Mouse (Mus musculus): ENCODE measurements at regions not wholly inside any gene's neighbourhood (a gene's known extent, or its start where the extent isn't known, plus 50 kb on each side); places are given as distances from the start of the nearest gene placed in this dataset.

DNA sequence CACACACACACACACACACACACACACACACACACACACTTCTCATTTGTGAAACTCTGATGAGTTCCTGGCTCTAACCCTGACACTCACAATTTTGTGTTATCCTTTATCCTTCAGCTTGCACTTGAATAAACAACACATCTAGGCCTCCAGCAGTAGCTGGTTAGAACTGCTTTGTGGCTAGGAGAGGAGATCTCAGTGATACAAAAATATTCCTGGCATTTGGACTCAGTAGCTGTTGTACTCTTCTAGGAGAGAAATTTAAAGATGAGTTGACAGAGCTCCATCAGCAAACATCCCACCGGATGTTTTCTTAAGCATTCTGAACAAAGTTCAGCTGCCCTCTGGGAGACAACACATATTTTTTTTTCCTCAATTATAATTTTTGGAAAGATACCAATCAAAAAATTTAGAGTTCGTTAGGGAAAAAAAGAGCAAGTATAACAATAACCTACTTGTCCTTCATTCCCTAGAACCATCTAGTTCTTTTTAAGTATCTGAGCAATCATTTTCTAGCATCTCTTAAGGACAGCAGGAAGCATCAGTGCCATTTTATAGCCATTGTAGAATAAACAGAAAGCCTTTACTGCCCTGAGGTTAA, 2118.7 kb downstream of the 9330182O14Rik start:
- no peaks in the 10 kb centered on the region for H3K4me1 ChIP-seq

GRCm38 (mm10) chr15:42256343-42256742, 2122.2 kb downstream of the 9330182O14Rik start:
- Histone ChIP-seq H3K27me3 (no peaks in the 10 kb centered on the region), H3K4me2 (no peak overlapping the region), H3K9me3 (no peaks in the 10 kb centered on the region), H3K9ac (no peak overlapping the region), H3K4me1 (no peaks in the 10 kb centered on the region), H3K36me3 (replicated peaks) (no peaks in the 10 kb centered on the region), H3K27ac (no peak overlapping the region), H3K4me3 (replicated peaks) (no peak overlapping the region)
- ATAC-seq (ENCODE audit: low FRiP score): no peak
- 84% methylated on average over 2 of the region's 2 CpGs for WGBS

More for the DNA sequence above, 2118.7 kb downstream of the 9330182O14Rik start:
- WGBS: 81% methylated on average over 2 of the region's 2 CpGs
- H3K9ac ChIP-seq: no peak overlapping the region
- H3K4me2 ChIP-seq: no peak overlapping the region
- H3K36me3 ChIP-seq (replicated peaks): no peaks in the 10 kb centered on the region
- no peaks in the 10 kb centered on the region for H3K27me3 ChIP-seq
- H3K9me3 ChIP-seq: no peaks in the 10 kb centered on the region
- ATAC-seq (ENCODE audit: low FRiP score): no peak
- no peak overlapping the region for H3K4me3 ChIP-seq (replicated peaks)
- no peak overlapping the region for H3K27ac ChIP-seq

GRCm38 (mm10) chr15:42275117-42275516, 2141.0 kb downstream of the 9330182O14Rik start:
- Histone ChIP-seq H3K36me3 (replicated peaks) (no peaks in the 10 kb centered on the region), H3K4me2 (no peak overlapping the region), H3K27ac (no peak overlapping the region), H3K4me1 (no peaks in the 10 kb centered on the region), H3K4me3 (replicated peaks) (no peak overlapping the region), H3K27me3 (no peaks in the 10 kb centered on the region), H3K9ac (no peak overlapping the region), H3K9me3 (no peaks in the 10 kb centered on the region)
- 68% methylated on average over 1 of the region's 1 CpGs for WGBS
- ATAC-seq (ENCODE audit: low FRiP score): no peak

DNA sequence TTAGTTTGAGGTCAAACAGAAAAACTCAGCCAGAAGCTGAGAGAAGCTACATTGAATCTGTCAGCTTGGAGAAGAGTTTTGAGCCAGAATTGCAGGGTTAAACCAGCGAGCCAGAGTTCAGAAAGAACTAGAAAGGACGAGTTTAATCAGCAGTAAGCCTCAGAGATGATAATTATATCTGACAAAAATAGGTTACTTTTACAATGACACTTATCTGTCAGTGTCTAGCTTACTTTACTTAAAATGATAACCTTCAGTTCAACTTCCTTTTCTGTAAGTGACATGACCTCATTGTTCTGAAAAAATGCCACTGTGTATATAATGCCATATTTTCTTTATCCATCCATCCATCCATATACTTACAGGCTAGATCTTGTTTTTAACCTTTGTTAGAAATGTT, 2143.1 kb downstream of the 9330182O14Rik start:
- Histone ChIP-seq H3K9ac (no peak overlapping the region), H3K4me3 (replicated peaks) (no peak overlapping the region), H3K27me3 (no peaks in the 10 kb centered on the region), H3K36me3 (replicated peaks) (no peaks in the 10 kb centered on the region), H3K9me3 (no peaks in the 10 kb centered on the region), H3K27ac (no peak overlapping the region), H3K4me2 (no peak overlapping the region), H3K4me1 (no peaks in the 10 kb centered on the region)
- ATAC-seq (ENCODE audit: low FRiP score): no peak
- 78% methylated on average over 2 of the region's 2 CpGs for WGBS

DNA sequence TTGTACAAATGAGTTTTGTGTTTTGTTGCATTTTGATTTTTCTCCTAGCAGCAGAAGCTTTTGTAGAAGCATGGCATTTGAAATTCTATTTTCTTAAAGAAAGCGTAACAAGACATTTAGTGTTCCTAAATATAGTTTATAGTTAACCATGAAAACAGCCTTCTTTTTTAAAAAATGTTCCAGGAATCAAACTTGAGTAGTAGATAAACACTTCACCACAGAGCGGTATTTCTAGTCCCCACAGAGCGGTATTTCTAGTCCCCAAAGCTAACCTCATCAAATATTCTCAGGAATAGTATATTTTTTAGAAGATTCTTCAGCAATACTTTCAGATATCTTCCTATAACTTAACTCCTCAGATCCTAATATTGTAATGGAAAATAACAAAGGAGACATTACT, 2146.6 kb downstream of the 9330182O14Rik start:
- ATAC-seq (ENCODE audit: low FRiP score): no peak
- Histone ChIP-seq H3K27ac (no peak overlapping the region), H3K36me3 (replicated peaks) (no peaks in the 10 kb centered on the region), H3K27me3 (no peaks in the 10 kb centered on the region), H3K4me1 (no peaks in the 10 kb centered on the region), H3K9me3 (no peaks in the 10 kb centered on the region), H3K9ac (no peak overlapping the region), H3K4me2 (no peak overlapping the region), H3K4me3 (replicated peaks) (no peak overlapping the region)
- WGBS: 95% methylated on average over 3 of the region's 3 CpGs

GRCm38 (mm10) chr15:42296406-42296805, 2162.2 kb downstream of the 9330182O14Rik start:
- H3K9ac ChIP-seq: no peak overlapping the region
- H3K27me3 ChIP-seq: no peaks in the 10 kb centered on the region
- no peak overlapping the region for H3K4me3 ChIP-seq (replicated peaks)
- H3K4me2 ChIP-seq: no peak overlapping the region
- no peaks in the 10 kb centered on the region for H3K36me3 ChIP-seq (replicated peaks)
- H3K4me1 ChIP-seq: no peaks in the 10 kb centered on the region
- no peak overlapping the region for H3K27ac ChIP-seq
- no peaks in the 10 kb centered on the region for H3K9me3 ChIP-seq
- no peak for ATAC-seq (ENCODE audit: low FRiP score)
- WGBS: 82% methylated on average over 4 of the region's 4 CpGs

DNA sequence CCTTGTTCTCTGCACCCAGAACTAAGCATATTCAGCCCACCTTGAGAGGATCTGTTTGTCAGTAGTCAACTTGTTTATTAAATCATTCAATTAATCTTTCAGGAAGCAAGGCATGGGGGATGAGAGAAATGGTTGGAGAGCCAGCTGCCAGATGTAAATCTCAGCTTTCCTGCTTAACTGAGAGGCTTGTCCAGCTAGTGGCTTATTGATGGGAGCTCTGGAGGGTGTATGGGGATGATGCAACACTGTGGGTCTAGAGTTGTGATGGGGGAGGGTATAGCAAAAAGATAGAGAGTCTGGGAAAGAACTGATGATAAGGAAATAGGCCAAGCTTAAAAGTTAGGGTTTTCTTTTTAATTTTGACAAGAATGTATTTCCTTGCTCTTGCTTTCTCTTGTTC, 2163.3 kb downstream of the 9330182O14Rik start:
- ATAC-seq (ENCODE audit: low FRiP score): no peak
- Histone ChIP-seq H3K4me2 (no peak overlapping the region), H3K27me3 (no peaks in the 10 kb centered on the region), H3K9ac (no peak overlapping the region), H3K36me3 (replicated peaks) (no peaks in the 10 kb centered on the region), H3K9me3 (no peaks in the 10 kb centered on the region), H3K27ac (no peak overlapping the region), H3K4me1 (no peaks in the 10 kb centered on the region), H3K4me3 (replicated peaks) (no peak overlapping the region)

DNA sequence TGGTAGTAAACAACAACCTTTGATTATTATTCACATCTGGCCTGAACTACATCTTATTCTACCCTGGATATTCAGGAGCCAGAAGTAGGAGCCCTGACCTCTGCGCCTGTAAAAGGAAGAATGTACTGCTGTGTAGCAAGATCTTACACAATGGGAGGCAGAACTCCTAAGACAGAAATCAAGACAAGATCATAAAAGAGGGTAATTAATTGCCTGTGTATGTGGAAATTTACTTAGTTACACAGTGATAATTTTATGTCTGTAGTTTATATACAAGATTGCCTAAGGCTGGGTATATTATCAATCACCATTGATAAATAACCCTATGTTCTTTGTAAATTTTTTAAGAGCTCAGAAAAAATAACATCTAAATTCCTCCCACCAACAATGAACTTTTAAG, 2167.8 kb downstream of the 9330182O14Rik start:
- Histone ChIP-seq H3K4me1 (no peaks in the 10 kb centered on the region), H3K9me3 (no peaks in the 10 kb centered on the region), H3K4me2 (no peak overlapping the region), H3K36me3 (replicated peaks) (no peaks in the 10 kb centered on the region), H3K27ac (no peak overlapping the region), H3K9ac (no peak overlapping the region), H3K4me3 (replicated peaks) (no peak overlapping the region), H3K27me3 (no peaks in the 10 kb centered on the region)
- no peak for ATAC-seq (ENCODE audit: low FRiP score)
- 89% methylated on average over 1 of the region's 1 CpGs for WGBS

DNA sequence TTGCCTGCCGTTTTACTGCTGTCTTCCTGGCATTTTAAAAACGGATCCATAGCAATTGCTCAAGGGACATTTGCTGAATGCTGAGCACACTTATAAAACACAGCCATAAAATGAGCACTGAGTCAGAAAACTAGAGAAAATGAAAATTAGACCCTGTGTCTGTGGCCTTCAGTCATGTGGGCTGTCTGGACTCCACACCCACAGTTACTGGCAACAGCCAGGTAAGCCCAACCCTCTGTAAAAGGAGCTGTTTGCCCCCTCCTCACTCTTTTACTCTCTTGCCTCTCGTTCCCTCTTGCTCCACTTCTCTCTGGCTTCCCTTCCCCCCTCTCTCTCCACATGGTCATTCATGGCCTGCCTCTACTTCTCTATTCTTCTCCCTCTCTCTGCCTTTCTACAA, 2169.9 kb downstream of the 9330182O14Rik start:
- Histone ChIP-seq H3K4me2 (no peak overlapping the region), H3K4me1 (no peaks in the 10 kb centered on the region), H3K27ac (no peak overlapping the region), H3K36me3 (replicated peaks) (no peaks in the 10 kb centered on the region), H3K9me3 (no peaks in the 10 kb centered on the region), H3K27me3 (no peaks in the 10 kb centered on the region), H3K4me3 (replicated peaks) (no peak overlapping the region), H3K9ac (no peak overlapping the region)
- 76% methylated on average over 3 of the region's 3 CpGs for WGBS
- ATAC-seq (ENCODE audit: low FRiP score): no peak

DNA sequence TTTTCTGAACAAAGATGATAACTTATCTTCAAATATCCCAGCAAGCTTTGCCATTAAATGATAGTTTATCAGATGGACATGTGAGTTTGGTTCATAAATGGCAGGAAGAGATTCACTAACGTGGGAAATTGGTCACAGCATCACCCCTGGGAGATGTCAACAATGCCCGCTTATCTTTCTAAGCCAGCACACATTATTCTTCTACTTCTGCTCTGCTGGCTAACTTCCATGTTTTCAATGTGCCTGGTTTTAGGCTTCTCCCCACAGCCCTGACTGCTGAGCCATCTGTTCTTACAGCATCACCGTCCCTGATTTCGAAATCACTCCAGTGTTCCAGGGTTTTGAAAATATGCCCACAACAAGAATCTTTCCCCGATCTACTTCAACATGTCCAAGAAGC, 2175.4 kb downstream of the 9330182O14Rik start:
- WGBS: 77% methylated on average over 5 of the region's 5 CpGs
- Histone ChIP-seq H3K27me3 (no peaks in the 10 kb centered on the region), H3K9ac (no peak overlapping the region), H3K36me3 (replicated peaks) (no peaks in the 10 kb centered on the region), H3K27ac (no peak overlapping the region), H3K4me2 (no peak overlapping the region), H3K9me3 (no peaks in the 10 kb centered on the region), H3K4me1 (no peaks in the 10 kb centered on the region), H3K4me3 (replicated peaks) (no peak overlapping the region)
- ATAC-seq (ENCODE audit: low FRiP score): no peak

DNA sequence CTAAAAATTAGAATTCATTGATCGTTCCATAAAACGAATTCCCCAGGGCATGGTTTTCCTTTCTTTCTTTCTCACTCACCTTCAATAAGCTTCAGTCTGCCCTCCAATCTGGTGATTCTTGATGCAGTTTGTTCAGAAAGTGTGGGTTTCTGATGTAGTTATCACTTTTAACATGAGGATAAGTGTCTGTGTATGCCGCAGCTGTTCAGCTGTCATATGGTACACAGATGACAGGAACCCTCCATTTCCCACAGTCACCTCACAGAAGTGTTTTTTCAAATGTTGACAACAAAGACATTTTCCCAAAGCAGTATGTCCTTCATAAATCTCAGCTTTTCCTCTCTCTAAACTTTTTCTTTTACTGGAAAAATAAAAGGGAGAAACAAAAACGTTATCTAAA, 2177.0 kb downstream of the 9330182O14Rik start:
- WGBS: 82% methylated on average over 4 of the region's 4 CpGs
- Histone ChIP-seq H3K4me2 (no peak overlapping the region), H3K4me3 (replicated peaks) (no peak overlapping the region), H3K27me3 (no peaks in the 10 kb centered on the region), H3K9ac (no peak overlapping the region), H3K36me3 (replicated peaks) (no peaks in the 10 kb centered on the region), H3K9me3 (no peaks in the 10 kb centered on the region), H3K27ac (no peak overlapping the region), H3K4me1 (no peaks in the 10 kb centered on the region)
- ATAC-seq (ENCODE audit: low FRiP score): no peak

DNA sequence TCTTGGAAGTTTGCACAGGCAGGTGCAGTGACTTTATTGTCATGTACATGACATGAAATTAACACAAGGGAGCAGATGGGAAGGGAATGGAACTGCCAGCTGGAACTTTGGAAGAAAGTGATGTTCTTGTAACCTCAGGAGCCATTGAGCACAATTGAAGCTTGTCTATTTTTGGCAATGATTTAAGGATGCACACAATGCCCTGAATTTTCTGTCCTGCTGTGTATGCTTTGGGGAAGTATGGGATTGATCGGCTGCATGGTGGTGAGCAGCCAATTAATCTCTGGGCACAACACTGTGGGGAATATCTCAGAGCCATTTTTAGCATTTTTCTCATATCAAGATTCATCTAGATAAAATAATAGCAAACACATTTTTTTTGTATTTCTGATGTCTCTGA, 2186.2 kb downstream of the 9330182O14Rik start:
- Histone ChIP-seq H3K4me2 (no peak overlapping the region), H3K9ac (no peak overlapping the region), H3K9me3 (no peaks in the 10 kb centered on the region), H3K27ac (no peak overlapping the region), H3K4me3 (replicated peaks) (no peak overlapping the region), H3K4me1 (peaks cover 3% of the 10 kb centered on the region), H3K36me3 (replicated peaks) (no peaks in the 10 kb centered on the region), H3K27me3 (no peaks in the 10 kb centered on the region)
- 87% methylated on average over 1 of the region's 1 CpGs for WGBS
- ATAC-seq (ENCODE audit: low FRiP score): no peak

- Histone ChIP-seq H3K9ac (no peak overlapping the region), H3K27me3 (no peaks in the 10 kb centered on the region), H3K4me2 (no peak overlapping the region), H3K27ac (no peak overlapping the region), H3K4me3 (replicated peaks) (no peak overlapping the region), H3K36me3 (replicated peaks) (no peaks in the 10 kb centered on the region), H3K4me1 (peaks cover 5% of the 10 kb centered on the region), H3K9me3 (no peaks in the 10 kb centered on the region)
- no peak for ATAC-seq (ENCODE audit: low FRiP score)
- WGBS: 83% methylated on average over 1 of the region's 1 CpGs
These were observed 2188.8 kb downstream of the 9330182O14Rik start for GRCm38 (mm10) chr15:42322940-42323339.
